Mouse (Mus musculus): ENCODE data around the gene Gm17521.
"Not testable (repeated sequence)": the region's sequence is repeated elsewhere in the genome, so short reads cannot be mapped to it uniquely, and the experiment has no call there.

The Gm17521 gene

DNA sequence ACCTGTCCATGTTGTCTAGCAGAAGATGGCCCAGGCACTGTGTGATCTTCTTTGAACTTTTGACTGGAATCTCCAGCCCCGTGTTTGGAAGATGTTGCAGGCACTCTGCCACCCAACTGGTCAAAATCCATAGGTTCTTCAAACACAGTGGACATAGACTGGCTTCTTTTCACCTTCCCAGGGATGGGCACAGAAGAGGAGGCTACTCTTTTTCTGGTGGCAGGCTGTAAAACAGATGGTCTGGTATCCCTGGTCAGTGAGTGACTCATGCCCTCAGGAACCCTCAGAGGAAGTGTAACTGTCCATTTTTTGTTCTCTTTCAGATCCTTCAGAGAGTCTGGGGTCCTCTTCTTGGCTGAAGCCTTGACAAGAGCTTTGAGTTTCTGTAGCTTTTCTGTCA is at the start of gene Gm17521:
Gm17521 (minus strand) TSS at position 101 of the 400 bp plus-strand sequence.
- DNase-seq (ENCODE audit: low spot score): not testable (repeated sequence)

DNA sequence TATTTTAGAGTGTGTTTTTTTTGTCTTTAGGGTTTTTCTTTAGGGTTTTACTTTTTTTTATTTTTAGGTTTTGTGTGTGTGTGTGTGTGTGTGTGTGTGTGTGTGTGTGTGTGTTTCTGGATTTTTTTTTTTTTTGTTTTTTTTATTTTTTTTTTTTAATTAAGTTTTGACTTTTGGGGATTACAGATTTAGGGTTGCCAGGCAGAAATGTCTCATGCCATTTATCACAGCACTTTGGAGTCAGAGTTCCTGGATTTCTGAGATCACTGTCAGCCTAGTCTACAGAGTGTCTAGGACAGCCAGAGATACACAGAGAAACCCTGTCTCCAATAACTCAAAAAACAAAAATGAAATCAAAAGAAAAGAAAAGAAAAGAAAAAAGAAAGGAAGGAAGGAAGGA is 14.5 kb upstream of the Gm17521 start:
- DNase-seq (ENCODE audit: low spot score): no peak

DNA sequence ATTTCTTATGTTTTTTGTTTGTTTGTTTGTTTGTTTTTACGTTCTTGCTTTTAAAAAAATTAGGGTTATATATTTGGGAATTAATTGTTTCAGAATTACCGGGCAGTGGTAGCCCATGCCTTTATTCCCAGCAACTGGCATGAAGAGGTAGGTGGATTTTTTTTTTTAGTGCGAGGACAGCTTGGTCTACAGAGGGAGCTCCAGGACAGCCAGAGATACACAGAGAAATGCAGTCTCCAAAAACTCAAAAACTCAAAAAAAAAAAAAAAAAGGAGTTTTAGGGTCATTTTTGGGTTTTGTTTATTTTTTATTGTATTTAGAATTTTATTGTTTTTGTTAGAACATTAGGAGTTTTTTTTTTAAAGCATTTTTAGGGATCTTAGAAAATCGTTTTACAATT is 14.0 kb upstream of the Gm17521 start:
- no peak for DNase-seq (ENCODE audit: low spot score)
